Mouse (Mus musculus): ENCODE results near the gene Bace2. TPM values are rescaled to one million over a fixed set of nuclear protein-coding genes. Genes with fewer than 3 reads are reported as not detected.

Bace2 gene
- total and polyA plus RNA-seq, 3 experiments: not detected

GRCm38 (mm10) chr16:97366141-97366540 is 9.6 kb downstream of the Bace2 start:
- H3K9ac ChIP-seq (ENCODE audit: control insufficient read depth, low read depth, low read length, poor library complexity, severe bottlenecking): no peak overlapping the region
- no peaks in the 10 kb centered on the region for H3K79me2 ChIP-seq (ENCODE audit: control insufficient read depth, insufficient read depth, low read length, poor library complexity)
- H3K4me3 ChIP-seq (ENCODE audit: control insufficient read depth in 1 of 2, insufficient read depth in 1 of 2, low read depth in 2 of 2, low read length in 2 of 2): no peak overlapping the region
- H3K36me3 ChIP-seq (ENCODE audit: control insufficient read depth in 1 of 2, insufficient read depth in 2 of 2, low read length in 2 of 2): no peaks in the 10 kb centered on the region
- TF ChIP-seq ZMIZ1 (IDR thresholded peaks at IDR 0.05; ENCODE audit: low read depth, low read length): no peak
- TF ChIP-seq CHD2 (IDR thresholded peaks at IDR 0.05; ENCODE audit: low read length): no peak
- no peak for TF ChIP-seq MAZ (IDR thresholded peaks at IDR 0.05; ENCODE audit: low read depth, low read length)
- no peak for TF ChIP-seq MYC (IDR thresholded peaks at IDR 0.05; ENCODE audit: low read depth, low read length)
- no peak for TF ChIP-seq HCFC1 (IDR thresholded peaks at IDR 0.05; ENCODE audit: low read depth, low read length)
- no peak for TF ChIP-seq RAD21 (IDR thresholded peaks at IDR 0.05; ENCODE audit: low read depth, low read length)
- no peak for TF ChIP-seq TCF12 (IDR thresholded peaks at IDR 0.05; ENCODE audit: low read depth, low read length)
- no peak for TF ChIP-seq ZC3H11A (IDR thresholded peaks at IDR 0.05; ENCODE audit: low read depth, low read length)
- no peak for TF ChIP-seq MYB (IDR thresholded peaks at IDR 0.05; ENCODE audit: low read depth, low read length)
- TF ChIP-seq POLR2AphosphoS5 (IDR thresholded peaks at IDR 0.05; ENCODE audit: borderline replicate concordance, low read depth, low read length): no peak
- TF ChIP-seq ETS1 (IDR thresholded peaks at IDR 0.05; ENCODE audit: low read depth, low read length): no peak
- no peak for TF ChIP-seq ELF1 (IDR thresholded peaks at IDR 0.05; ENCODE audit: low read depth, low read length)
- TF ChIP-seq TBP (IDR thresholded peaks at IDR 0.05; ENCODE audit: low read depth, low read length): no peak
- no peak for TF ChIP-seq E2F4 (IDR thresholded peaks at IDR 0.05; ENCODE audit: borderline replicate concordance, low read depth, low read length)
- TF ChIP-seq GATA1 (IDR thresholded peaks at IDR 0.05; ENCODE audit: low read depth, low read length): no peak
- no peak for TF ChIP-seq RCOR1 (IDR thresholded peaks at IDR 0.05; ENCODE audit: low read depth, low read length)
- no peak for TF ChIP-seq NELFE (IDR thresholded peaks at IDR 0.05; ENCODE audit: low read depth, low read length)
- H3K9me3 ChIP-seq (replicated peaks; ENCODE audit: insufficient read depth, low read length): no peaks in the 10 kb centered on the region
- DNase-seq (ENCODE audit: low read depth, low spot score): no peak
- no peak overlapping the region for H3K27ac ChIP-seq (ENCODE audit: control insufficient read depth, low read depth, low read length)
- no peaks in the 10 kb centered on the region for H3K4me1 ChIP-seq (ENCODE audit: control insufficient read depth in 1 of 2, insufficient read depth in 2 of 2, low read length in 2 of 2)
- H3K27me3 ChIP-seq (ENCODE audit: control insufficient read depth in 1 of 2, insufficient read depth in 2 of 2, low read length in 2 of 2): no peaks in the 10 kb centered on the region; a peak in 1 of 4 replicates

DNA sequence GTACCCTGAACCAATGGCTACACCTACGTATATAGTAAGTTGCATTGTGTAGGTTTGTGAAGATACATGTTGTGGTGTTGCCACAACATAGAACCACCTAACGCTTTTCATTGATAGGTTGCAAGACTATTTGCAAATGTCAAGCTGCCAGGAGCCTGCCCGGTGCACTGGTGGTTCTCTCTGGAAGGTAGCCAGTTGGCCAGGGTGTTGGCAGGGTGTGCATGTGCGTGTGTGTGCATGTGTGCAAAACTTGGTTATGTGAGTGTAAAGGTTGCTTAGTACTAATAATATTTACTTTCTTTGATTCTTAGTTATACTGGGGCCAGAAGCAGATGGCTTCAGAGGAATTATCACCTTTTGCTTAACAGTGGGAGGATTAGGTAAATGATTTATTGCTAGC is 13.7 kb downstream of the Bace2 start:
- no peak for TF ChIP-seq USF2 (IDR thresholded peaks at IDR 0.05; ENCODE audit: borderline replicate concordance in 1 of 2, insufficient read depth in 1 of 2, low read depth in 1 of 2, low read length in 2 of 2)
- TF ChIP-seq MAFK (IDR thresholded peaks at IDR 0.05; ENCODE audit: borderline replicate concordance, low read depth, low read length): no peak
- TF ChIP-seq POLR2A (IDR thresholded peaks at IDR 0.05; ENCODE audit: control insufficient read depth in 1 of 2, insufficient read depth in 1 of 2, low read depth in 1 of 2, low read length in 2 of 2, poor library complexity in 1 of 2): no peak
- TF ChIP-seq ELF1 (IDR thresholded peaks at IDR 0.05; ENCODE audit: low read depth, low read length): no peak
- no peak for TF ChIP-seq POLR2AphosphoS5 (IDR thresholded peaks at IDR 0.05; ENCODE audit: borderline replicate concordance, low read depth, low read length)
- TF ChIP-seq ETS1 (IDR thresholded peaks at IDR 0.05; ENCODE audit: low read depth, low read length): no peak
- TF ChIP-seq CHD1 (IDR thresholded peaks at IDR 0.05; ENCODE audit: low read depth, low read length): no peak
- no peak for TF ChIP-seq MAZ (IDR thresholded peaks at IDR 0.05; ENCODE audit: low read depth, low read length)
- no peak for TF ChIP-seq MYC (IDR thresholded peaks at IDR 0.05; ENCODE audit: low read depth, low read length)
- TF ChIP-seq GATA1 (IDR thresholded peaks at IDR 0.05; ENCODE audit: low read depth, low read length): no peak
- TF ChIP-seq NELFE (IDR thresholded peaks at IDR 0.05; ENCODE audit: low read depth, low read length): no peak
- no peaks in the 10 kb centered on the region for H3K79me2 ChIP-seq (ENCODE audit: control insufficient read depth, insufficient read depth, low read length, poor library complexity)

More for the DNA sequence above, 13.7 kb downstream of the Bace2 start:
- no peaks in the 10 kb centered on the region for H3K4me1 ChIP-seq (ENCODE audit: control insufficient read depth in 1 of 2, insufficient read depth in 2 of 2, low read length in 2 of 2)
- H3K4me3 ChIP-seq (ENCODE audit: control insufficient read depth in 1 of 2, insufficient read depth in 1 of 2, low read depth in 2 of 2, low read length in 2 of 2): no peak overlapping the region
- DNase-seq (ENCODE audit: low read depth, low spot score): no peak
- no peak overlapping the region for H3K9ac ChIP-seq (ENCODE audit: control insufficient read depth, low read depth, low read length, poor library complexity, severe bottlenecking)
- no peaks in the 10 kb centered on the region for H3K9me3 ChIP-seq (replicated peaks; ENCODE audit: insufficient read depth, low read length)
- H3K27me3 ChIP-seq (ENCODE audit: control insufficient read depth in 1 of 2, insufficient read depth in 2 of 2, low read length in 2 of 2): no peaks in the 10 kb centered on the region
- H3K27ac ChIP-seq (ENCODE audit: control insufficient read depth, low read depth, low read length): no peak overlapping the region
- H3K36me3 ChIP-seq (ENCODE audit: control insufficient read depth in 1 of 2, insufficient read depth in 2 of 2, low read length in 2 of 2): no peaks in the 10 kb centered on the region
